Mouse (Mus musculus) limb, embryonic 12.5 days (tissue): ENCODE results near the gene Prdm4. TPM values are rescaled to one million over a fixed set of nuclear protein-coding genes. Genes with fewer than 3 reads are reported as not detected.

Experiments used
- ATAC-seq: fragments of 200-750 bp; cut with Nextera tagmentation; 2 replicates; pipeline ENCODE4 v1.8.0; 2017; ENCODE audit warnings: low read depth, moderate TSS enrichment; ENCODE audit not compliant: insufficient number of reproducible peaks, insufficient read depth, low FRiP score, low TSS enrichment
- H3K27ac ChIP-seq: fragments of 300-500 bp; sonication (generic); 2 replicates; pipeline ENCODE4 v1.5.1; 2016; ENCODE audit warnings: mild to moderate bottlenecking, moderate library complexity
- H3K27me3 ChIP-seq: fragments of 300-500 bp; sonication (generic); 2 replicates; pipeline ENCODE4 v1.6.1; 2016; ENCODE audit warnings: mild to moderate bottlenecking, moderate library complexity
- H3K36me3 ChIP-seq: fragments of 300-500 bp; sonication (generic); 2 replicates; pipeline ENCODE4 v1.6.1; 2016; ENCODE audit warnings: mild to moderate bottlenecking, moderate library complexity
- H3K4me1 ChIP-seq: fragments of 300-500 bp; sonication (generic); replicated peaks from 2 replicates; pipeline ENCODE4 v1.6.1; 2016
- H3K4me2 ChIP-seq: fragments of 300-500 bp; sonication (generic); 2 replicates; pipeline ENCODE4 v1.6.1; 2016; ENCODE audit warnings: mild to moderate bottlenecking, moderate library complexity
- H3K4me3 ChIP-seq: fragments of 300-500 bp; sonication (generic); replicated peaks from 2 replicates; pipeline ENCODE4 v1.5.1; 2016; ENCODE audit warnings: mild to moderate bottlenecking
- H3K9ac ChIP-seq: fragments of 300-500 bp; sonication (generic); replicated peaks from 2 replicates; pipeline ENCODE4 v1.6.1; 2016; ENCODE audit warnings: mild to moderate bottlenecking, moderate library complexity
- H3K9me3 ChIP-seq: fragments of 300-500 bp; sonication (generic); 2 replicates; pipeline ENCODE4 v1.6.1; 2016; ENCODE audit warnings: mild to moderate bottlenecking, moderate library complexity
- WGBS: fragments of 180-500 bp; shearing (Covaris S2); methylation state at CpG from one replicate; pipeline ENCODE4 v1.1.7; 2016; 5-methylcytosine and 5-hydroxymethylcytosine counted together
- polyA plus RNA-seq: library from polyadenylated mRNA; unstranded; fragments of >200 nt; fragmentation: Nextera tagmentation; extraction: Ambion mirVana; gene quantifications from 2 replicates; pipeline ENCODE4 v1.2.1, GENCODE M21; 2016

Gene Prdm4
- polyA plus RNA-seq = 29.7 and 31.7 TPM in 2 replicates

DNA sequence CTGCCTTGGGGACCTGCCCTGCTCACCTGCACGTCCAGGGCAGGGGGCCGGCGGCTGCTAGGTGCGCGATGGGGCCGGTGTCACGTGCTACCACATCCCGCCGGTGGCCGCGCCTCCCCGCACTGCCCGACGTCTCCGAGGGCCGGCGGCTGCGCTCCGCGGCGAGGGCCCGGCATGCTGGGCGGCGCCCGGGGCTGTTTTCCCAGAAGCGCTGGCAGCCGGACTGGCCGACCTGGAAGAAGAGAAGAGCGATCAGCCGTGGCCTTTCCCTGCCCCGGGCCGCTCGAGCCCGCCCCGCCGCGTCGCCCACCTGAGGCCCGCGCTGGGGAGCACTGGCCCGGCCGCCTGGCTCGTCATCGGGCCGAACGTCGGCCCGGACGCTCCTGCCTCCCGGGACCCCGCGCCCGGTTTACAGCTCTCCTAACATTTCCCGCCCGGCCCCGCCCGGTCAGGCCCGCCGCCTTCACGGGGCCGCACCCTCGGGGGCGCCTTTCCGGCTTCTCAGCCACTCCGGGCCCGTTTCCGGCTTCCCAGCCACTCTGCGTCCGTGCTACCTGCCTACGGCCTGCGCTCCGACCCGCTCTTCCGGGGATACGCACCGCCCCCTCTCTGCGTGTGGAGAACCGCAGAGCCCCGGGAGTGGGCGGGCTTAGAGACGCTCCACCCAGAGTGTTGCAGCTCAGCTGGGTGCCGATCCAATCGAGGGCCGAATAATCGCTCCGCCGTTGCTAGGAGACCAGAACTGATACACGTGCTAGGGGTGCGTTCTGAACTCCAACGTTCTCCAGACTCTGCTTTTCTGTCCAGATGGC, at the start of gene Prdm4:
TSS of gene Prdm4 (minus strand) at position 645 of the 812 bp plus-strand sequence.
- whole genome bisulfite sequencing = under 1% methylated on average over 90 of the region's 90 CpGs
- H3K9ac ChIP-seq = peak within 1 kb of the TSS; percentile 92

DNA sequence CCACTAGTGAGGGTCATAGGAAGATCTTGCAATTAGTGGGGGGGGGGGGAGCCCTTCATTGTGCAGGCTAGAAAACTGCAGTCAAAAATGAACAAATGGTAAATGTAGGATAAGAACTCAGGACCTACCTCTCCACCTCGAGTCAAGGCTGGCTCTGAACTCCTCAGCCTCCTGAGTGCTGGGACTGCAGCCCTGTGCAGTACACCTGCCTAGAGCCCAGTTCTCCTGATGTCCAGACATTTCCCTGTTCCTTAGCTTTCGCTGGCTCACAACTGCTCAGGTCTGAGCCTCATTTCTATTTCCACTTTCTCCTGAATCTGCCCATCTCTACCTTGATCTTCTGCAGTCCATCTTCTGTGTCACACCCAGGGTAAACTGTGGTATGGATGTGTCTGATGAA, 49.5 kb upstream of the Prdm4 start:
- H3K4me2 ChIP-seq = no peak overlapping the region
- no peak overlapping the region for H3K4me3 ChIP-seq
- peaks cover 4% of the 10 kb centered on the region for H3K27me3 ChIP-seq
- no peaks in the 10 kb centered on the region for H3K36me3 ChIP-seq
- ATAC-seq = no peak
- 56% methylated on average over 2 of the region's 2 CpGs for WGBS
- no peaks in the 10 kb centered on the region for H3K9me3 ChIP-seq
- no peak overlapping the region for H3K27ac ChIP-seq
- H3K9ac ChIP-seq = no peak overlapping the region
- no peaks in the 10 kb centered on the region for H3K4me1 ChIP-seq

More for the DNA sequence above, at the start of gene Prdm4:
- Histone ChIP-seq H3K4me3 (peak within 1 kb of the TSS; percentile 99), H3K9me3 (no peaks in the 10 kb centered on the region), H3K27me3 (peaks cover 5% of the 10 kb centered on the region; the same call in 1 of the 2 replicates), H3K4me2 (peak within 1 kb of the TSS; percentile 83), H3K27ac (peak within 1 kb of the TSS; percentile 84), H3K36me3 (peaks cover 29% of the 10 kb centered on the region), H3K4me1 (peaks cover 11% of the 10 kb centered on the region)
- peak; percentile 99 for ATAC-seq

DNA sequence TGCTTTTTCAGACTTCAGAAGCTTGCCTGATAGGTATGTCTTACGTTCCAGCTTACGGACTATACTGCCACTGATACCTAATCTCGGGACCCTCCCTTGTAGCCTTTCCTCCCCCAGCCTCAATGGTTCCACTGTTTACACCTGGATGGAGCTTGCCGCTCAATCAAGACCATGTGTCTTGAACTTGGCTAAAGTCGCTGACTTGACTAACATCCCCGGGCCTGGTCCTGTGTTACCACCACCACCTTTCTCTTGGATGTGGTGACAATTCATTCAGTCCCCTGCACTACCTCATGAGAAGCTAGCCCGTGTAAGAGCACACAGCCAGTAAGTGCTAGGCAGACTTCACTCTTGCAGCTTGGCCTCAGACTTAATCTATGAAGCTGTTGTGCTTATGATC, 47.4 kb upstream of the Prdm4 start:
- no peaks in the 10 kb centered on the region for H3K9me3 ChIP-seq
- H3K9ac ChIP-seq = no peak overlapping the region
- H3K36me3 ChIP-seq = no peaks in the 10 kb centered on the region
- H3K4me1 ChIP-seq = no peaks in the 10 kb centered on the region
- no peak overlapping the region for H3K27ac ChIP-seq
- no peak overlapping the region for H3K4me3 ChIP-seq
- WGBS = 89% methylated on average over 7 of the region's 7 CpGs
- no peak for ATAC-seq
- no peak overlapping the region for H3K4me2 ChIP-seq
- H3K27me3 ChIP-seq = peaks cover 9% of the 10 kb centered on the region

DNA sequence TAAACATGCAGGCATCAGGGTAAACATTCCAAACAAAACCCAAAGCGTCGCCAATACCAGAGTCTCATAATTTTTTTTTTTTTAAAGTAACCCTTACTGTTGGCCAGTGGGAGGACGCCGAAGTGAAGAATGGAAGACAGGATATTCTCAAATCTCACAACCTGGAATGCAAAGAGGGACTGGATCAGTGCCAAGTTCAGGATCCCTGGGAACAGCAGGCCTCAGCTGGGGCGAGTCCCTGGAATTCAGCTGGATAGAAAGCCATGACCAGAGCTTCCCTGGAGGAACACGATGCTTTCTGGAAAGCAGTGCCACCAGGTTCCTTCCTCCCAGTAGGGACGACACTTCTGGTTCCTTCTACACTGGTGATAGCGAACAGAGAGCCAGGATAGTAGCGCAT, 46.0 kb upstream of the Prdm4 start:
- Histone ChIP-seq H3K4me3 (no peak overlapping the region), H3K36me3 (no peaks in the 10 kb centered on the region), H3K9me3 (no peaks in the 10 kb centered on the region), H3K27ac (no peak overlapping the region), H3K9ac (no peak overlapping the region), H3K4me1 (no peaks in the 10 kb centered on the region), H3K4me2 (no peak overlapping the region), H3K27me3 (peaks cover 8% of the 10 kb centered on the region)
- ATAC-seq = no peak
- 84% methylated on average over 9 of the region's 9 CpGs for WGBS

DNA sequence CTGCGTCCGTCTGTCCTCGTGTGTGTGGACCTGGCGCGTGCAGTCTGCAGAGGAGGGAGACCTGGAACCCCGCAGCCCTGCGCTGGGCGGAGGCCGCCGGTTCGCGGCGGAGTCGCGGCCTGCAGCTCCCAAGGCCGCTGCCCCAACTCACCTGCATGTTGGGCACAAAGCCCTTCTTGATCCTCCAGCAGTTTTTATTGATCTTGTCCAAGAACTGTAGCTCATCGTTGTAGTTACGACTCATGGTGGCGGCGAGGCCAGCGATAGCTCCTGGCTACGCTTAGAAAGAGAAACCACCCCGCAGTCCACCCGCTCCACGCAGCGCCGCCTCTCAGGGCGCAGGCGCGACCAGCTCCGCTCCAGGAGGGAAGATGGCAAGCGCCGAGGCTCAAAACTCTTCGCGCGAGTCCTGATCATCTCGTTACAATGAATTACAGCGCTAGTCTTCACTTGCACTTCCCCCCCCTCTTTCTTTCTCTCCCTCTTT, 40.6 kb upstream of the Prdm4 start, which contains the start of gene Rtcb:
TSS of gene Rtcb (minus strand) at position 360 of the 487 bp plus-strand sequence.
- peak; percentile 85 for ATAC-seq
- WGBS = under 1% methylated on average over 38 of the region's 38 CpGs
- Histone ChIP-seq H3K4me1 (no peaks in the 10 kb centered on the region; the same call in 1 of the 2 replicates), H3K27me3 (peaks cover 5% of the 10 kb centered on the region; the same call in 1 of the 2 replicates), H3K36me3 (peaks cover 29% of the 10 kb centered on the region), H3K9me3 (no peaks in the 10 kb centered on the region), H3K9ac (peak within 1 kb of the TSS; percentile 95), H3K4me2 (peak within 1 kb of the TSS; percentile 66), H3K27ac (peak within 1 kb of the TSS; percentile 76), H3K4me3 (peak within 1 kb of the TSS; percentile 95)

DNA sequence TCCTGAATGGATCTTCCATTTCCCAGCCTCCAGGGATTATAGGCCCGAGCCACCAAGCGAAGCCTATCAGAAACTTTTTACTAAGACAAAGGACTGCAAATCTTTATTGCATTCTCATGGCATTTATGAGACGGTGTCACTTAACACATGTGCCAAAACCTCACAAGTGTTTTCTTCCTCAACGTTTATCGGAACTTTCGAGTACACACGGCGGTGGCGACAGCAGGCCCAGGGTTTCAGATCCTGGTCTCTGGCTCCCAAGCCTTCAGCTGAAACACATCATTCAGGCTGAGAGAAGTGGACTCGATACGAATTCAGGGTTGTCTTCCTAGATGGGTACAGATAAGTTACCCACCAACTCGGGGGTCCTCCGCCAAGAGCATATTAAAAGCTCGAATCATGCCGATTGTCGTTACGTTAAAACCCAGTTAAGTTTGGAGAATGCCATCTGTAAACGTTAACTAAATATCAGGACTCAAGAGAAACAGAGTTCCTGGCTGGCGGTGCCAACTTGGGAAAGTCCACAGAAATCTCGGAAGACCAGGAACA, 40.0 kb upstream of the Prdm4 start:
- Histone ChIP-seq H3K27ac (peak overlapping the region; percentile 76), H3K36me3 (peaks cover 34% of the 10 kb centered on the region), H3K4me1 (no peaks in the 10 kb centered on the region; the same call in 1 of the 2 replicates), H3K9me3 (no peaks in the 10 kb centered on the region), H3K9ac (peak overlapping the region; percentile 95), H3K27me3 (peaks cover 5% of the 10 kb centered on the region; the same call in 1 of the 2 replicates), H3K4me2 (peak overlapping the region; percentile 66), H3K4me3 (peak overlapping the region; percentile 95)
- ATAC-seq = no peak
- 5% methylated on average over 20 of the region's 20 CpGs for WGBS

GRCm38 (mm10) chr10:85954429-85954828, 37.5 kb upstream of the Prdm4 start:
- Histone ChIP-seq H3K27ac (no peak overlapping the region), H3K9me3 (no peaks in the 10 kb centered on the region), H3K4me3 (no peak overlapping the region), H3K9ac (no peak overlapping the region), H3K27me3 (no peaks in the 10 kb centered on the region), H3K4me1 (no peaks in the 10 kb centered on the region; the same call in 1 of the 2 replicates), H3K36me3 (peaks cover 58% of the 10 kb centered on the region), H3K4me2 (no peak overlapping the region)
- WGBS = 94% methylated on average over 2 of the region's 2 CpGs
- ATAC-seq = no peak

DNA sequence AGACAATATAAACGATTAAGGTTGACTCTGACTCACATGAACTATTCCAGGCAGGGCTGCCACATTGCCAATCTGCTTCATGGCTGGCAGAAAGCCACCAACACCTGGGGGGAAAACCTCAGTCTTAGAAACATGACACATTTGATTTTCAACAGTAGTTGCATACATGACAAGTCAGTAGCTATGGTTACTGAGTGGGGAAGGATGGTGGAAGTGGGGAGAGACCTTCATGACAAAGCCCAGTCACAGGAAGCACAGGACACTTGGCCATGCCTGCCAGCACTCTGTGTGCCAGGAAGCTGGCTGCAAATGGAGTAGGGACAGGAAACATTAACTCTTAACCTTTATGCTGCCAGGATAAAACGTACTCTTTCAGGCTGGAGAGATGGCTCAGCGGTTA, 36.5 kb upstream of the Prdm4 start:
- no peak overlapping the region for H3K27ac ChIP-seq
- no peak for ATAC-seq
- WGBS = 80% methylated on average over 3 of the region's 3 CpGs

GRCm38 (mm10) chr10:85951765-85952443, 35.0 kb upstream of the Prdm4 start:
- Histone ChIP-seq H3K9ac (no peak overlapping the region), H3K4me3 (no peak overlapping the region), H3K27ac (no peak overlapping the region), H3K9me3 (no peaks in the 10 kb centered on the region), H3K27me3 (no peaks in the 10 kb centered on the region), H3K4me2 (no peak overlapping the region), H3K4me1 (no peaks in the 10 kb centered on the region; the same call in 1 of the 2 replicates), H3K36me3 (peaks cover 81% of the 10 kb centered on the region)
- ATAC-seq = no peak
- 94% methylated on average over 6 of the region's 6 CpGs for WGBS

More for the DNA sequence above, 36.5 kb upstream of the Prdm4 start:
- Histone ChIP-seq H3K36me3 (peaks cover 68% of the 10 kb centered on the region), H3K27me3 (no peaks in the 10 kb centered on the region), H3K9me3 (no peaks in the 10 kb centered on the region), H3K4me3 (no peak overlapping the region), H3K9ac (no peak overlapping the region), H3K4me2 (no peak overlapping the region), H3K4me1 (no peaks in the 10 kb centered on the region; the same call in 1 of the 2 replicates)

GRCm38 (mm10) chr10:85948483-85949196, 31.7 kb upstream of the Prdm4 start:
- peaks cover 93% of the 10 kb centered on the region for H3K36me3 ChIP-seq
- no peak overlapping the region for H3K4me2 ChIP-seq
- no peak for ATAC-seq
- no peak overlapping the region for H3K27ac ChIP-seq
- H3K27me3 ChIP-seq = no peaks in the 10 kb centered on the region
- H3K4me1 ChIP-seq = no peaks in the 10 kb centered on the region
- H3K9me3 ChIP-seq = no peaks in the 10 kb centered on the region
- no peak overlapping the region for H3K4me3 ChIP-seq
- H3K9ac ChIP-seq = no peak overlapping the region
- WGBS = 92% methylated on average over 8 of the region's 8 CpGs
